Comparison of ENCODE assay signal across 29 mouse cellular contexts in the genomic region with DNA sequence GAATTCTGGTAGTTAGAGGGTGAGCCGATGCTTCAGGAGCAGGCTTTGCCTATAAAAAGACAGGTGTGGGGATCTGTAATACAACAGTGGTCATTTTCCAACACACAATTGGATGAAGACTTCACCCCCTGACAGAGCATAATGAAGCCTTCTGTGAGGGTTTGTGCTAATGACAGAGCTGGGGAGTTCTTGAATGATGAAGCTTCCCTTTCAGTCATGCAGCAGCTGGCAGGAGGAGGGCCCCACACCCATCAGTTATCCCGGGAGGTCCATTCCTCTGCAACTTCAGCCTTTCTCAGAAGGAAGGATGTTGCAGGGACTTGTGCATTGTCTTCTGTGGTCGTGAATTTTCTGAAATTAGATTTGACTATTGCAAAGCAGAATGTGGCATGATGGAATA.
A peak's percentile ranks its signal among the peaks of the same experiment; 100 is the strongest.
DNase-seq lines count a peak whose midpoint lies in the region; ATAC-seq lines count a peak whose summit lies in the region.
"Had no signal": no experiment of that assay in that cellular context is flagged by ENCODE, and none has a peak within 500 bp of the region (broad histone marks: within the 10 kb centered on the region; RNA-seq: fewer than 3 reads in every experiment).

No protein-coding gene starts in this region.

- H3K36me3 ChIP-seq in hindbrain, embryonic 12.5 days = no peaks in the 10 kb centered on the region
- H3K36me3 ChIP-seq in hindbrain, embryonic 14.5 days (replicated peaks; ENCODE audit: control insufficient read depth, insufficient read depth) = no peaks in the 10 kb centered on the region
- H3K36me3 ChIP-seq: forebrain, embryonic 12.5 days; heart, embryonic 13.5 days; hindbrain, embryonic 13.5 days; limb, embryonic 12.5 days; liver, embryonic 15.5 days had no signal

- ATAC-seq in hindbrain, embryonic 12.5 days (ENCODE audit: low FRiP score) = peak; percentile 48; the same call in 1 of the 2 replicates
- ATAC-seq in hindbrain, embryonic 14.5 days (ENCODE audit: low FRiP score) = no peak
- no peak for ATAC-seq in activated CD4-positive, CD25-positive, alpha-beta regulatory T cell, adult 4 months
- ATAC-seq: CD4-positive, CD25-positive, alpha-beta regulatory T cell, adult 4 months; forebrain, postnatal 0 days; intestine, postnatal 0 days; midbrain, embryonic 16.5 days; Patski had no signal

- WGBS in hindbrain, embryonic 12.5 days = 42% methylated on average over 3 of the region's 3 CpGs
- WGBS in hindbrain, embryonic 14.5 days = 40% methylated on average over 3 of the region's 3 CpGs

- peak; percentile 11 for DNase-seq in embryo, embryonic 11 days
- no peak for DNase-seq in embryo, embryonic 10.5 days (ENCODE audit: low spot score)
- no peak for DNase-seq in hindbrain, embryonic 14.5 days (ENCODE audit: low spot score)
- peak; percentile 43 for DNase-seq in MN1 (ENCODE audit: low spot score)
- DNase-seq in left cerebral cortex, postnatal 14 days (ENCODE audit: low spot score in 2 of 2) = no peak
- DNase-seq: adrenal gland, postnatal 14 days; cerebellum, adult 11-12 months; cerebellum, adult 9-11 months; forebrain, postnatal 0 days; gastrocnemius, postnatal 10 days; kidney, adult 9 months; kidney, postnatal 10 days; layer of hippocampus, postnatal 36 days; lung, embryonic 14.5 days; lung, postnatal 14 days; spleen, adult 18-20 months; thymus, postnatal 14 days had no signal

- H3K9me3 ChIP-seq in hindbrain, embryonic 12.5 days (replicated peaks) = no peaks in the 10 kb centered on the region
- no peaks in the 10 kb centered on the region for H3K9me3 ChIP-seq in hindbrain, embryonic 14.5 days (ENCODE audit: control insufficient read depth, low read length)
- H3K9me3 ChIP-seq: forebrain, embryonic 12.5 days; heart, embryonic 13.5 days; hindbrain, embryonic 13.5 days; limb, embryonic 12.5 days; liver, embryonic 15.5 days had no signal

- no peak overlapping the region for H3K4me3 ChIP-seq in hindbrain, embryonic 12.5 days
- H3K4me3 ChIP-seq in hindbrain, embryonic 14.5 days (replicated peaks; ENCODE audit: low read length) = no peak overlapping the region
- H3K4me3 ChIP-seq: forebrain, embryonic 12.5 days; heart, embryonic 13.5 days; hindbrain, embryonic 13.5 days; limb, embryonic 12.5 days; liver, embryonic 15.5 days had no signal

- H3K9ac ChIP-seq in hindbrain, embryonic 12.5 days = no peak overlapping the region
- no peak overlapping the region for H3K9ac ChIP-seq in hindbrain, embryonic 14.5 days
- H3K9ac ChIP-seq: forebrain, embryonic 12.5 days; forebrain, postnatal 0 days; heart, embryonic 13.5 days; hindbrain, embryonic 13.5 days; limb, embryonic 12.5 days; liver, embryonic 15.5 days; lung, embryonic 14.5 days had no signal

- H3K27me3 ChIP-seq in hindbrain, embryonic 12.5 days = no peaks in the 10 kb centered on the region
- H3K27me3 ChIP-seq in hindbrain, embryonic 14.5 days (ENCODE audit: control insufficient read depth, insufficient read depth, low read length) = no peaks in the 10 kb centered on the region
- H3K27me3 ChIP-seq: forebrain, embryonic 12.5 days; heart, embryonic 13.5 days; hindbrain, embryonic 13.5 days; limb, embryonic 12.5 days; liver, embryonic 15.5 days; Patski had no signal

- H3K4me1 ChIP-seq in hindbrain, embryonic 12.5 days = no peaks in the 10 kb centered on the region
- no peaks in the 10 kb centered on the region for H3K4me1 ChIP-seq in hindbrain, embryonic 14.5 days (replicated peaks; ENCODE audit: control insufficient read depth, insufficient read depth, low read length)
- H3K4me1 ChIP-seq: forebrain, embryonic 12.5 days; hindbrain, embryonic 13.5 days; limb, embryonic 12.5 days; liver, embryonic 15.5 days had no signal

- intact Hi-C loops in left cerebral cortex, postnatal 14 days (cut with DNase I) = no loop called here

- no peak overlapping the region for H3K27ac ChIP-seq in hindbrain, embryonic 12.5 days
- H3K27ac ChIP-seq in hindbrain, embryonic 14.5 days = no peak overlapping the region
- H3K27ac ChIP-seq: forebrain, embryonic 12.5 days; heart, embryonic 13.5 days; hindbrain, embryonic 13.5 days; limb, embryonic 12.5 days; liver, embryonic 15.5 days had no signal

- no peak overlapping the region for H3K4me2 ChIP-seq in hindbrain, embryonic 12.5 days (replicated peaks)
- H3K4me2 ChIP-seq in hindbrain, embryonic 14.5 days (replicated peaks) = no peak overlapping the region
- H3K4me2 ChIP-seq: forebrain, embryonic 12.5 days; heart, embryonic 13.5 days; hindbrain, embryonic 13.5 days; limb, embryonic 12.5 days; liver, embryonic 15.5 days; lung, embryonic 14.5 days; midbrain, embryonic 11.5 days had no signal

Comparison
In these comparisons a context has a peak if more than half of its experiments do, and no peak if none do; other contexts are left out.
1. DNase-seq: peak in embryo, embryonic 11 days (single experiment) and MN1 (single experiment); none in embryo, embryonic 10.5 days (single experiment), hindbrain, embryonic 14.5 days (single experiment) and left cerebral cortex, postnatal 14 days (0 of 2).